Mouse (Mus musculus) heart, embryonic 10.5 days (tissue): Measurements from ENCODE around the gene Pecam1. TPM values are rescaled to one million over a fixed set of nuclear protein-coding genes. Genes with fewer than 3 reads are reported as not detected.
"Not testable (repeated sequence)": the region's sequence is repeated elsewhere in the genome, so short reads cannot be mapped to it uniquely, and the experiment has no call there.

ENCODE experiments used
- DNase-seq: peaks from one replicate; pipeline ENCODE4 v3.0.0-alpha.2; 2017; ENCODE audit warnings: low spot score
- H3K27ac ChIP-seq: fragments of 300-500 bp; sonication (generic); 2 replicates; pipeline ENCODE4 v1.5.1; 2016; ENCODE audit warnings: mild to moderate bottlenecking
- H3K27me3 ChIP-seq: fragments of 300-500 bp; sonication (generic); 2 replicates; pipeline ENCODE4 v1.6.1; 2016; ENCODE audit warnings: mild to moderate bottlenecking; ENCODE audit not compliant: poor library complexity, insufficient read depth, severe bottlenecking
- H3K36me3 ChIP-seq: fragments of 300-500 bp; sonication (generic); 2 replicates; pipeline ENCODE4 v1.6.1; 2016; ENCODE audit warnings: mild to moderate bottlenecking, moderate library complexity
- H3K4me1 ChIP-seq: fragments of 300-500 bp; sonication (generic); 2 replicates; pipeline ENCODE4 v1.6.1; 2016; ENCODE audit warnings: mild to moderate bottlenecking
- H3K4me3 ChIP-seq: fragments of 300-500 bp; sonication (generic); 2 replicates; pipeline ENCODE4 v1.5.1; 2016; ENCODE audit warnings: mild to moderate bottlenecking, moderate library complexity
- H3K9me3 ChIP-seq: fragments of 300-500 bp; sonication (generic); 2 replicates; pipeline ENCODE4 v1.6.1; 2016; ENCODE audit warnings: mild to moderate bottlenecking, moderate library complexity
- WGBS: fragments of 180-500 bp; shearing (Covaris S2); methylation state at CpG from one replicate; pipeline ENCODE4 v1.1.7; 2016; 5-methylcytosine and 5-hydroxymethylcytosine counted together
- polyA plus RNA-seq: library from polyadenylated mRNA; unstranded; fragments of >200 nt; fragmentation: Nextera tagmentation; extraction: Ambion mirVana; gene quantifications from 2 replicates; pipeline ENCODE4 v1.2.1, GENCODE M21; 2016

The Pecam1 gene
- polyA plus RNA-seq, 1 experiment from 2014 or later = 40.6 TPM

GRCm38 (mm10) chr11:106639356-106639692 lies 111.1 kb downstream of the Pecam1 start:
- no peak for DNase-seq
- Histone ChIP-seq H3K27ac (peak overlapping the region; percentile 75; the same call in 1 of the 2 replicates), H3K9me3 (no peaks in the 10 kb centered on the region), H3K27me3 (no peaks in the 10 kb centered on the region), H3K36me3 (no peaks in the 10 kb centered on the region), H3K4me1 (peaks cover 45% of the 10 kb centered on the region), H3K4me3 (no peak overlapping the region)
- 13% methylated on average over 5 of the region's 5 CpGs for WGBS

GRCm38 (mm10) chr11:106638551-106639355 lies 111.7 kb downstream of the Pecam1 start:
- Histone ChIP-seq H3K9me3 (no peaks in the 10 kb centered on the region), H3K36me3 (no peaks in the 10 kb centered on the region), H3K27ac (peak overlapping the region; percentile 75; the same call in 1 of the 2 replicates), H3K4me3 (no peak overlapping the region), H3K4me1 (peaks cover 44% of the 10 kb centered on the region), H3K27me3 (no peaks in the 10 kb centered on the region)
- DNase-seq = no peak
- WGBS = 32% methylated on average over 9 of the region's 9 CpGs

- no peaks in the 10 kb centered on the region for H3K27me3 ChIP-seq
- no peak overlapping the region for H3K4me3 ChIP-seq
- WGBS = 20% methylated on average over 7 of the region's 7 CpGs
- no peaks in the 10 kb centered on the region for H3K36me3 ChIP-seq
- peaks cover 42% of the 10 kb centered on the region for H3K4me1 ChIP-seq
- H3K9me3 ChIP-seq = peaks cover 2% of the 10 kb centered on the region; the same call in 1 of the 2 replicates
- H3K27ac ChIP-seq = peak overlapping the region; percentile 56; the same call in 1 of the 2 replicates
- no peak for DNase-seq
Measured at GRCm38 (mm10) chr11:106637754-106638153, 112.7 kb downstream of the Pecam1 start.

- Histone ChIP-seq H3K4me1 (peaks cover 31% of the 10 kb centered on the region), H3K36me3 (no peaks in the 10 kb centered on the region), H3K4me3 (no peak overlapping the region), H3K9me3 (peaks cover 8% of the 10 kb centered on the region; the same call in 1 of the 2 replicates), H3K27me3 (no peaks in the 10 kb centered on the region), H3K27ac (no peak overlapping the region)
- no peak for DNase-seq
- 39% methylated on average over 2 of the region's 2 CpGs for WGBS
Measured at GRCm38 (mm10) chr11:106635946-106636345, 114.5 kb downstream of the Pecam1 start.

- 89% methylated on average over 3 of the region's 3 CpGs for WGBS
- peaks cover 17% of the 10 kb centered on the region for H3K4me1 ChIP-seq
- not testable (repeated sequence) for H3K36me3 ChIP-seq, DNase-seq, H3K9me3 ChIP-seq, H3K4me3 ChIP-seq, H3K27ac ChIP-seq, H3K27me3 ChIP-seq
Measured at GRCm38 (mm10) chr11:106634175-106634574, 116.3 kb downstream of the Pecam1 start.

- no peaks in the 10 kb centered on the region for H3K36me3 ChIP-seq
- WGBS = 83% methylated on average over 2 of the region's 2 CpGs
- peaks cover 8% of the 10 kb centered on the region; the same call in 1 of the 2 replicates for H3K9me3 ChIP-seq
- H3K27me3 ChIP-seq = no peaks in the 10 kb centered on the region
- H3K27ac ChIP-seq = no peak overlapping the region
- peaks cover 9% of the 10 kb centered on the region for H3K4me1 ChIP-seq
- no peak overlapping the region for H3K4me3 ChIP-seq
- no peak for DNase-seq
Measured at GRCm38 (mm10) chr11:106633456-106633855, 117.0 kb downstream of the Pecam1 start.

GRCm38 (mm10) chr11:106627692-106628091 lies 122.7 kb downstream of the Pecam1 start:
- Histone ChIP-seq H3K27me3 (no peaks in the 10 kb centered on the region), H3K4me1 (peaks cover 5% of the 10 kb centered on the region), H3K36me3 (no peaks in the 10 kb centered on the region), H3K27ac (no peak overlapping the region), H3K4me3 (no peak overlapping the region), H3K9me3 (peaks cover 6% of the 10 kb centered on the region; the same call in 1 of the 2 replicates)
- WGBS = 23% methylated on average over 6 of the region's 6 CpGs
- DNase-seq = no peak

- no peak for DNase-seq
- no peaks in the 10 kb centered on the region for H3K9me3 ChIP-seq
- no peak overlapping the region for H3K4me3 ChIP-seq
- no peaks in the 10 kb centered on the region for H3K27me3 ChIP-seq
- H3K4me1 ChIP-seq = peaks cover 26% of the 10 kb centered on the region
- no peaks in the 10 kb centered on the region for H3K36me3 ChIP-seq
- no peak overlapping the region for H3K27ac ChIP-seq
- WGBS = 61% methylated on average over 3 of the region's 3 CpGs
Measured at GRCm38 (mm10) chr11:106625577-106625976, 124.9 kb downstream of the Pecam1 start.

- no peak overlapping the region for H3K4me3 ChIP-seq
- no peak for DNase-seq
- peaks cover 41% of the 10 kb centered on the region for H3K4me1 ChIP-seq
- H3K36me3 ChIP-seq = no peaks in the 10 kb centered on the region
- no peaks in the 10 kb centered on the region for H3K9me3 ChIP-seq
- H3K27ac ChIP-seq = peak overlapping the region; percentile 29; the same call in 1 of the 2 replicates
- no peaks in the 10 kb centered on the region for H3K27me3 ChIP-seq
- 81% methylated on average over 2 of the region's 2 CpGs for WGBS
Measured at GRCm38 (mm10) chr11:106623629-106624028, 126.8 kb downstream of the Pecam1 start.

- Histone ChIP-seq H3K4me3 (no peak overlapping the region), H3K4me1 (peaks cover 41% of the 10 kb centered on the region), H3K36me3 (no peaks in the 10 kb centered on the region), H3K27me3 (no peaks in the 10 kb centered on the region), H3K9me3 (no peaks in the 10 kb centered on the region), H3K27ac (peak overlapping the region; percentile 74)
- WGBS = 77% methylated on average over 8 of the region's 8 CpGs
- no peak for DNase-seq
Measured at GRCm38 (mm10) chr11:106622056-106622455, 128.4 kb downstream of the Pecam1 start.

GRCm38 (mm10) chr11:106618768-106619167 lies 131.7 kb downstream of the Pecam1 start:
- not testable (repeated sequence) for H3K36me3 ChIP-seq, DNase-seq, H3K4me3 ChIP-seq, H3K27me3 ChIP-seq, H3K27ac ChIP-seq, H3K9me3 ChIP-seq
- peaks cover 46% of the 10 kb centered on the region for H3K4me1 ChIP-seq
- 80% methylated on average over 4 of the region's 4 CpGs for WGBS

GRCm38 (mm10) chr11:106617821-106618580 lies 132.4 kb downstream of the Pecam1 start:
- H3K27ac ChIP-seq = no peak overlapping the region
- H3K36me3 ChIP-seq = no peaks in the 10 kb centered on the region
- H3K4me1 ChIP-seq = peaks cover 50% of the 10 kb centered on the region
- DNase-seq = no peak
- H3K27me3 ChIP-seq = no peaks in the 10 kb centered on the region
- 79% methylated on average over 13 of the region's 13 CpGs for WGBS
- H3K9me3 ChIP-seq = no peaks in the 10 kb centered on the region
- H3K4me3 ChIP-seq = no peak overlapping the region

- H3K27ac ChIP-seq = no peak overlapping the region
- peaks cover 3% of the 10 kb centered on the region for H3K27me3 ChIP-seq
- no peak overlapping the region for H3K4me3 ChIP-seq
- no peaks in the 10 kb centered on the region for H3K9me3 ChIP-seq
- WGBS = 77% methylated on average over 4 of the region's 4 CpGs
- H3K4me1 ChIP-seq = peaks cover 46% of the 10 kb centered on the region
- no peak for DNase-seq
- no peaks in the 10 kb centered on the region for H3K36me3 ChIP-seq
Measured at GRCm38 (mm10) chr11:106615561-106615960, 134.9 kb downstream of the Pecam1 start.
